Mouse (Mus musculus): ENCODE results near the gene Eya3. TPM values are rescaled to one million over a fixed set of nuclear protein-coding genes. Genes with fewer than 3 reads are reported as not detected.
"Not testable (repeated sequence)": the region's sequence is repeated elsewhere in the genome, so short reads cannot be mapped to it uniquely, and the experiment has no call there.

The Eya3 gene
- polyA plus RNA-seq, 1 experiment from 2014 or later: 15.0 TPM

DNA sequence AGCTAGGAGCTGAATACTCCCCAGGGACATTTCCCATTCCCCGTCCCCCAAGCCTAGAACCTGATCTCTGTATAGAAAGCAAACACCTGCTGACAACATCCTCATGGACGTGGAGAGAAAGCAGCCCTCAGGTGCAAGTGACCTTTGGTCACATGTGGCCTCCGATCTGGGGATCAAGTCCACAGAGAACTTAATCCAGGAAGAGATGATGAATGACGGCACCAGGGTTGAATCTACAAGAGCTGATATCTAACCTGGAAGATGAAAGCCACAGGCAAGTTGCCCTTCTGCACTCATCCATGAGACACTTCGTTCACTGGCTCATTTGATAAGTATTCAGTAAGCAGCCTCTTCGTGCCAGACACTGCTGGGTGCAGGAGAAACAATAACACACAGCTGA is 123.8 kb downstream of the Eya3 start:
- Histone ChIP-seq H3K27me3 (peaks cover 11% of the 10 kb centered on the region), H3K27ac (no peak overlapping the region), H3K4me2 (no peak overlapping the region), H3K4me1 (replicated peaks) (peaks cover 12% of the 10 kb centered on the region; the same call in 1 of the 2 replicates), H3K9ac (no peak overlapping the region), H3K4me3 (replicated peaks) (no peak overlapping the region), H3K36me3 (no peaks in the 10 kb centered on the region), H3K9me3 (replicated peaks) (no peaks in the 10 kb centered on the region)
- ATAC-seq (ENCODE audit: low read depth) (no peak), DNase-seq (no peak)
- WGBS (ENCODE audit: insufficient replicate concordance): 64% methylated on average over 6 of the region's 6 CpGs

DNA sequence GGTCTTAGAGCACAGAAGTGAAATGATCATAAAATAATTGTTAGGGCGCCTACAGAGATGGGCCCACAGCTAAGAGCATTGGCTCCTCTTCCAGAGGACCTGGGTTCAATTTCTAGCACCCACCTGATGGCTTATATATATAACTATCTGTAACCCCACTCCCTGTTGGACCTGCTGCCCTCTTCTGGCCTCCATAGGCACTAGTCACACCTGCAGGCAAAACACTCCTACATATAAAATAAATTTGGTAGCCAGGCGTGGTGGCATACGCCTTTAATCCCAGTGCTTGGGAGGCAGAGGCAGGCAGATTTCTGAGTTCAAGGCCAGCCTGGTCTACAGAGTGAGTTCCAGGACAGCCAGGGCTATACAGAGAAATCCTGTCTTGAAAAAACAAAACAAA is 124.3 kb downstream of the Eya3 start:
- not testable (repeated sequence) for H3K27me3 ChIP-seq; H3K9me3 ChIP-seq (replicated peaks); DNase-seq; H3K9ac ChIP-seq; H3K27ac ChIP-seq; H3K36me3 ChIP-seq; H3K4me3 ChIP-seq (replicated peaks); H3K4me2 ChIP-seq; ATAC-seq (ENCODE audit: low read depth)
- peaks cover 13% of the 10 kb centered on the region; the same call in 1 of the 2 replicates for H3K4me1 ChIP-seq (replicated peaks)
- 64% methylated on average over 3 of the region's 3 CpGs for WGBS (ENCODE audit: insufficient replicate concordance)

DNA sequence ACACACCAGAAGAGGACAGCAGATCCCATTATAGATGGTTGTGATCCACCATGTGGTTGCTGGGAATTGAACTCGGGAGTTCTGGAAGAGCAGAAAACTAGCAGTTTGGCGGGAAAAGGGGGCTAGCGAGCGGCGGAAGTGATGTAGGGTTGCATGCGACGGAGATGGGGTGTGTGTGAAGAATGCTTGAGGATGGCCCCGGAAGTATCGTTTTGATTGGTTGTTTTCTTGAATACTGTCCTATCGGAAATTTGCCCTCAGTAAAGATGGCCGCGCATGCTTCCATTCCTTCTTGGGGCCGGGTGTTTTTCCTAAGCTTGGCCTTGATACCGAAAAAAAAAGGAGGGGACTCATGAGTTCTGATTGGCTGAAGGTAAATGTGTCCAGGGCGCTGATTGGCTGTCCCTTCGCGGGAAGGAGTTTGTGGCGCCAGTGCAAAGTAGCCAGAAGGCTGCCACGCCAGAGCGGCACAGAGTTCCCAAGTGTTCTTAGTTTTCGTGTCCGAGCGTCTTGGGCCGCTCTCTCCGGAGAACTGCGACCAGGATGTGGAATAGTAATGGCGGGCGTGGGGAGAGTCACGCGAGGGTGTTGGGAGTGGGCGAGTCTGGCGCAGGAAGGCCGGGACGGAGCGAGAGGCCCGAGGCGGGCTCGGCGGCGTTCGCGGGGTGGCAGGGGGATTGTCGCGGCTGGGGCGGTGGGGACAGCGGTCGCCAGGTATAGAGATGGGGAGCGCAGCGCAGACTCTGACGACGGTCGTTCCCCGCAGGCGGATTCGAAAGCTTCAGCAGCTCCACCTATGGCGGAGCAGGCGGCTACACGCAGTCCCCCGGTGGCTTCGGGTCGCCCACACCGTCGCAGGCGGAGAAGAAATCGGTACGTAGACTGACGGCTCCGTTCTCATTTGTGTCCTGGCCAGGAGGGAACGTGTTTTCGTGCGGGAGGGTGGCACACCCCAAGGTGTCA is 129.4 kb downstream of the Eya3 start, which contains the start of gene Rpa2:
Rpa2 (plus strand) TSS at position 419 of the 963 bp plus-strand sequence.
- ATAC-seq (ENCODE audit: low read depth) (peak; percentile 93), DNase-seq (peak; percentile 99)
- peak within 1 kb of the TSS; percentile 93 for H3K4me3 ChIP-seq (replicated peaks)
- H3K36me3 ChIP-seq: peaks cover 33% of the 10 kb centered on the region
- H3K27ac ChIP-seq: peak within 1 kb of the TSS; percentile 86
- H3K4me1 ChIP-seq (replicated peaks): peaks cover 28% of the 10 kb centered on the region
- peak within 1 kb of the TSS; percentile 93 for H3K9ac ChIP-seq
- peak within 1 kb of the TSS; percentile 83 for H3K4me2 ChIP-seq
- under 1% methylated on average over 71 of the region's 71 CpGs for WGBS (ENCODE audit: insufficient replicate concordance)
- no peaks in the 10 kb centered on the region for H3K27me3 ChIP-seq
- no peaks in the 10 kb centered on the region for H3K9me3 ChIP-seq (replicated peaks)

DNA sequence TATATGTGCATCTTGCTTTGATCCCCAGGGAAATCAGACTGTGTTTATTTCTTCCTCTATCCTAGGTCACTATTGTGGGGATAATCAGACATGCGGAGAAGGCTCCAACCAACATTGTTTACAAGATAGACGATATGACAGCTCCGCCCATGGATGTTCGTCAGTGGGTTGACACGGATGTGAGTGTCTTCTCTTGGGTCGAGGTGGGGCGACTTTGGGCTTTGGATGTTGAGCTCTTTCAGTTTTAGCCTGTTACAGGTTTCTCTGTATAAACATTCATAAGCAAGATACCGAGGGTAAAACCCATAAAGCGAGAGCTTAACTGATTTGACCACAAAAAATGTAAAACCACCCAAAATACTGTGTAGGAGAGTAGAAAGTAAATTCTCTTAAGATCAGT is 133.0 kb downstream of the Eya3 start:
- Histone ChIP-seq H3K36me3 (peaks cover 68% of the 10 kb centered on the region), H3K4me2 (no peak overlapping the region), H3K27ac (no peak overlapping the region), H3K4me3 (replicated peaks) (no peak overlapping the region), H3K4me1 (replicated peaks) (peaks cover 28% of the 10 kb centered on the region), H3K9ac (no peak overlapping the region; the same call in 1 of the 2 replicates), H3K9me3 (replicated peaks) (no peaks in the 10 kb centered on the region), H3K27me3 (no peaks in the 10 kb centered on the region)
- ATAC-seq (ENCODE audit: low read depth) (no peak), DNase-seq (no peak)
- 80% methylated on average over 9 of the region's 9 CpGs for WGBS (ENCODE audit: insufficient replicate concordance)

Other genes starting within 250 kb of the Eya3 start
- gene Phactr4, start 216.5 kb upstream of the Eya3 start, polyA plus RNA-seq (2015; fragmentation: Nextera tagmentation; extraction: Ambion mirVana): 10.3 and 12.5 TPM in 2 replicates
- 17.1 and 19.7 TPM in 2 replicates for gene Med18, start 175.1 kb upstream of the Eya3 start, polyA plus RNA-seq (2015; fragmentation: Nextera tagmentation; extraction: Ambion mirVana)
- 7.0 TPM in 2 replicates for gene Sesn2, start 128.5 kb upstream of the Eya3 start, polyA plus RNA-seq (2015; fragmentation: Nextera tagmentation; extraction: Ambion mirVana)
- gene Atpif1, start 105.3 kb upstream of the Eya3 start, polyA plus RNA-seq (2015; fragmentation: Nextera tagmentation; extraction: Ambion mirVana): 1,559 and 1,572 TPM in 2 replicates
- gene Dnajc8, start 103.4 kb upstream of the Eya3 start, polyA plus RNA-seq (2015; fragmentation: Nextera tagmentation; extraction: Ambion mirVana): 125 and 148 TPM in 2 replicates
- 0.67 and 0.68 TPM in 2 replicates for gene Ptafr, start 74.9 kb upstream of the Eya3 start, polyA plus RNA-seq (2015; fragmentation: Nextera tagmentation; extraction: Ambion mirVana)
- 3.5 and 3.6 TPM in 2 replicates for gene Xkr8, start 93.6 kb downstream of the Eya3 start, polyA plus RNA-seq (2015; fragmentation: Nextera tagmentation; extraction: Ambion mirVana)
- 1.1 and 1.2 TPM in 2 replicates for gene Smpdl3b, start 118.3 kb downstream of the Eya3 start, polyA plus RNA-seq (2015; fragmentation: Nextera tagmentation; extraction: Ambion mirVana)
- 107 and 117 TPM in 2 replicates for gene Rpa2, start 129.3 kb downstream of the Eya3 start, polyA plus RNA-seq (2015; fragmentation: Nextera tagmentation; extraction: Ambion mirVana)
- 1.7 and 2.4 TPM in 2 replicates for gene Themis2, start 157.4 kb downstream of the Eya3 start, polyA plus RNA-seq (2015; fragmentation: Nextera tagmentation; extraction: Ambion mirVana)
- gene Ppp1r8, start 204.2 kb downstream of the Eya3 start, polyA plus RNA-seq (2015; fragmentation: Nextera tagmentation; extraction: Ambion mirVana): 29.9 and 32.1 TPM in 2 replicates
- gene Stx12, start 245.5 kb downstream of the Eya3 start, polyA plus RNA-seq (2015; fragmentation: Nextera tagmentation; extraction: Ambion mirVana): 17.6 and 20.5 TPM in 2 replicates

All from liver, embryonic 13.5 days (tissue).